13 mouse cellular contexts compared by ENCODE assay signal in the genomic region with DNA sequence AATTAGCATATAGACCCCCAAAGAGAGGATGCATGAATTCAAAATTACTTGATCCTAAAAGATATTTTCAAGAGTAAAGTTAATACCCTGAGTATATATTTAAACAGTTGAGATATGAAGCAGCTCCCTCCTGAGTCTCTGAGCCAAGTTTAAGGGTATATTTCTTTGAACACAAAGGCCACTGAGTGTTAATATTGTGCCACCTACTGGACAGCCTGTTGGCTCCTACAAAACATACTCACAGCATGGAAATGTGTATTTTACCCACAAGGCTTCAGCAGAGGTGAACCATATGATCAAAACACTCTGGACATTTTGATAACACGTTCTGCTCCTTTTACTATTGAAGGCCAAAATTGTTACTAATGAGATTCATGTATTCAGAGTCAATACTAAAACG. TPM values are rescaled to one million over a fixed set of nuclear protein-coding genes. Genes with fewer than 3 reads are reported as not detected.
DNase-seq lines count a peak whose midpoint lies in the region; ATAC-seq and TF ChIP-seq lines count a peak whose summit lies in the region.
"Had no signal": no experiment of that assay in that cellular context is flagged by ENCODE, and none has a peak within 500 bp of the region (broad histone marks: within the 10 kb centered on the region; RNA-seq: fewer than 3 reads in every experiment).

No protein-coding gene starts in this region.

- H3K9ac ChIP-seq in forebrain, embryonic 16.5 days (replicated peaks; ENCODE audit: low read depth, low read length): no peak overlapping the region
- H3K9ac ChIP-seq in liver, embryonic 14.5 days (replicated peaks): no peak overlapping the region
- H3K9ac ChIP-seq: liver, embryonic 13.5 days had no signal

- peak; percentile 18; the same call in 1 of the 2 replicates for ATAC-seq in forebrain, embryonic 16.5 days
- no peak for ATAC-seq in liver, embryonic 14.5 days (ENCODE audit: insufficient read depth)

- H3K4me1 ChIP-seq in forebrain, embryonic 16.5 days (replicated peaks; ENCODE audit: control insufficient read depth, insufficient read depth, low read length): no peaks in the 10 kb centered on the region
- H3K4me1 ChIP-seq in forebrain, embryonic 10.5 days: no peaks in the 10 kb centered on the region
- no peaks in the 10 kb centered on the region for H3K4me1 ChIP-seq in liver, embryonic 14.5 days (replicated peaks; ENCODE audit: control insufficient read depth in 2 of 2, insufficient read depth in 2 of 2, low read length in 1 of 2)
- H3K4me1 ChIP-seq: liver, embryonic 13.5 days had no signal

- H3K27me3 ChIP-seq in forebrain, embryonic 16.5 days (replicated peaks; ENCODE audit: control insufficient read depth, insufficient read depth, low read length): no peaks in the 10 kb centered on the region
- H3K27me3 ChIP-seq in forebrain, embryonic 10.5 days (ENCODE audit: poor library complexity, severe bottlenecking): no peaks in the 10 kb centered on the region
- H3K27me3 ChIP-seq in liver, embryonic 14.5 days (ENCODE audit: control insufficient read depth, insufficient read depth, low read length): no peaks in the 10 kb centered on the region
- H3K27me3 ChIP-seq: liver, embryonic 13.5 days had no signal

- H3K36me3 ChIP-seq in forebrain, embryonic 16.5 days (ENCODE audit: control insufficient read depth, insufficient read depth): no peaks in the 10 kb centered on the region
- H3K36me3 ChIP-seq in forebrain, embryonic 10.5 days (replicated peaks): no peaks in the 10 kb centered on the region
- no peaks in the 10 kb centered on the region for H3K36me3 ChIP-seq in liver, embryonic 14.5 days (replicated peaks; ENCODE audit: control insufficient read depth, insufficient read depth, low read depth)
- H3K36me3 ChIP-seq: liver, embryonic 13.5 days had no signal

- WGBS in forebrain, embryonic 16.5 days: 17% methylated on average over 2 of the region's 2 CpGs
- WGBS in forebrain, embryonic 10.5 days: 57% methylated on average over 2 of the region's 2 CpGs
- WGBS in liver, embryonic 14.5 days (ENCODE audit: insufficient replicate concordance): 9% methylated on average over 2 of the region's 2 CpGs

- TF ChIP-seq EP300 in liver, embryonic 14.5 days (IDR thresholded peaks at IDR 0.05; ENCODE audit: low read depth): no peak

- no peak overlapping the region for H3K4me2 ChIP-seq in forebrain, embryonic 16.5 days (ENCODE audit: low read length)
- H3K4me2 ChIP-seq in liver, embryonic 14.5 days (ENCODE audit: low read depth): no peak overlapping the region
- H3K4me2 ChIP-seq: liver, embryonic 13.5 days had no signal

- no peak overlapping the region for H3K4me3 ChIP-seq in forebrain, embryonic 16.5 days (replicated peaks; ENCODE audit: low read length)
- H3K4me3 ChIP-seq in forebrain, embryonic 10.5 days: no peak overlapping the region
- H3K4me3 ChIP-seq in liver, embryonic 14.5 days (ENCODE audit: insufficient read depth in 1 of 2, low read depth in 2 of 2, low read length in 2 of 2): no peak overlapping the region
- H3K4me3 ChIP-seq: liver, embryonic 13.5 days had no signal

- no peak for DNase-seq in forebrain, embryonic 10.5 days (ENCODE audit: extremely low spot score, low spot score)
- DNase-seq in liver, embryonic 14.5 days (ENCODE audit: low read depth in 3 of 3, low spot score in 3 of 3): no peak
- DNase-seq in liver (no peak), ES-CJ7 (ENCODE audit: low read depth, low spot score) (peak; percentile 42)
- peak; percentile 14 for DNase-seq in embryo, embryonic 9.5 days (ENCODE audit: extremely low spot score)
- no peak for DNase-seq in right cerebral cortex, postnatal 25 days
- no peak for DNase-seq in adrenal gland, adult 2 months
- DNase-seq: adrenal gland, postnatal 10 days; cerebellum, adult 8-10 months; liver, embryonic 13.5 days had no signal

- no peak overlapping the region for H3K27ac ChIP-seq in forebrain, embryonic 16.5 days (ENCODE audit: low read length)
- H3K27ac ChIP-seq in forebrain, embryonic 10.5 days: no peak overlapping the region
- H3K27ac ChIP-seq in liver, embryonic 14.5 days: no peak overlapping the region
- H3K27ac ChIP-seq: liver, embryonic 13.5 days had no signal

- TF ChIP-seq CTCF in liver, embryonic 14.5 days (IDR thresholded peaks at IDR 0.05; ENCODE audit: low read depth): peak; percentile 32; the same call in 1 of the 2 replicates

- no peaks in the 10 kb centered on the region for H3K9me3 ChIP-seq in forebrain, embryonic 16.5 days (ENCODE audit: control insufficient read depth, low read length)
- no peaks in the 10 kb centered on the region for H3K9me3 ChIP-seq in forebrain, embryonic 10.5 days
- H3K9me3 ChIP-seq in liver, embryonic 14.5 days (ENCODE audit: control insufficient read depth, low read length): no peaks in the 10 kb centered on the region
- H3K9me3 ChIP-seq: liver, embryonic 13.5 days had no signal

RNA-seq across cellular contexts. Expression of a gene that starts 19.0 kb away (rescaled TPM):
- 1.0 and 3.3 TPM in 2 replicates for polyA plus RNA-seq in forebrain, embryonic 16.5 days (2015; fragmentation: Nextera tagmentation; extraction: Ambion mirVana)
- 0.11 and 0.20 TPM in 2 replicates for polyA plus RNA-seq in forebrain, embryonic 10.5 days (2016; fragmentation: Nextera tagmentation; extraction: Ambion mirVana)
- 0.02 TPM in 1 of 2 replicates, not detected in the other for polyA plus RNA-seq in liver, embryonic 14.5 days (2012; rRNA removed)
- polyA plus RNA-seq in liver, embryonic 14.5 days (2014; fragmentation: Nextera tagmentation; extraction: Ambion mirVana): not detected in 2 replicates
- not detected for total RNA-seq in adrenal gland, adult 2 months (2021)
- polyA plus RNA-seq in adrenal gland, adult 2 months (2012; rRNA removed): not detected in 2 replicates
- total RNA-seq: heart, adult 8-10 months; layer of hippocampus, postnatal 10 days had no signal
- polyA plus RNA-seq: liver, embryonic 13.5 days had no signal

Comparison
In these comparisons a context has a peak if more than half of its experiments do, and no peak if none do; other contexts are left out.
1. DNase-seq: peak in ES-CJ7 (single experiment) and embryo, embryonic 9.5 days (single experiment); none in forebrain, embryonic 10.5 days (single experiment), liver, embryonic 14.5 days (0 of 3), liver (single experiment), right cerebral cortex, postnatal 25 days (single experiment) and adrenal gland, adult 2 months (single experiment).